Mouse (Mus musculus): ENCODE results near the gene Chaf1a.

DNA sequence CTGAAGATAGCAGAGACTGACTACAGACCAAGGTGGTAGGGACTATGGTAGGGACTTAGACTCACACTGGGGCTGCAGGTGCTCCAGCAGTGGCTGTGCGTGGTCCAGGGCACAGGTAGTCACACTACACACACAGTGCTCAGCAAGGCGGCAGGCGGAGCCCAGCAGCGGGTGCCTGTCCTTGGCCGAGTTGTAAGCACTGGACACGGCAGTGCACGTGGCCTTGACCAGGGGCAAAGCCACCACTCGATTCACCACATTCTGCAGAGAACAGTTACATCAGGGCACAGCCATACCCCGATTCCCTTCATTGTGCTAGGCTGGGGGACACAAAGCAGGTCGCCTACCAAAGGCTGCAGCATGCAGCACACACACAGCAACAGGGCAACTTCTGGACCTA is 76.0 kb downstream of the Chaf1a start:
- no peak for TF ChIP-seq EP300 (optimal IDR thresholded peaks at IDR 0.05)
- no peak for TF ChIP-seq CTCF (IDR thresholded peaks at IDR 0.05; ENCODE audit: low read depth)
